9 mouse cellular contexts compared by ENCODE assay signal in the genomic region with DNA sequence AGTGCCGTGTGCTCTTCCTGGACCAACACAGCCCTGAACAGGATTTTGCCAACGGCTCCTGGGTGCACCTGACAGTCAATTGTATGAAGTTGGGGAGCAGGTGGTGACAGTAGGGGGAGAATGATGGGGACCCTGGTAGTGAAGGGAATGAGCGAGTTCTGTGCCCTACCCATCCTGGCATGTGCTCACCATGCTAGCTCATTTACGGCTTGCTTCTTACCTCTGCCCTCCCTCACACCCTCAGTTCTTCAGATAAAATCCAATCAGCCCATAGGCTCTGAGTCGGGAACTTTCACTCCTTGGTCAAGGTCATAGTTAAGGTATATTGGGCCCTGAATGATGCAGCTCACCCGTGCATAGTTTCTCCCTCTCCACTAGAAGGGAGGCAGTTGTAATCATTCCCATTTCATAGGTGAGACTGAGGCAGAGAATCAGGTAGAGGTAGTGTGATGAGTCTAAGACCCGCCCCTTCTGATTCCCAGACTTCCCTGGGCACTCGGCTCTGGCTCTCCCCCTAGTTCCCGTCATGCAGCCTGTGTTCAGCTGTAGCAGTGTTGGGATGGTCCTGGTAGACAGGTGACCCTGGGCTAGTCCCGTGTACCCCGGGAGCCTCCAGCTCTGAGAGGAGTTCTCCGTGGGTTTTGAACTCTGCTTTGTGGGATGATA. TPM values are rescaled to one million over a fixed set of nuclear protein-coding genes. Genes with fewer than 3 reads are reported as not detected.
A peak's percentile ranks its signal among the peaks of the same experiment; 100 is the strongest.
DNase-seq lines count a peak whose midpoint lies in the region; ATAC-seq lines count a peak whose summit lies in the region.
"Had no signal": no experiment of that assay in that cellular context is flagged by ENCODE, and none has a peak within 500 bp of the region (broad histone marks: within the 10 kb centered on the region; RNA-seq: fewer than 3 reads in every experiment).

No protein-coding gene starts in this region.

- peaks cover 8% of the 10 kb centered on the region for H3K4me1 ChIP-seq in heart, embryonic 11.5 days (ENCODE audit: control insufficient read depth, insufficient read depth, low read length)
- H3K4me1 ChIP-seq in embryonic facial prominence, embryonic 12.5 days: peaks cover 30% of the 10 kb centered on the region
- peaks cover 33% of the 10 kb centered on the region for H3K4me1 ChIP-seq in hindbrain, embryonic 14.5 days (replicated peaks; ENCODE audit: control insufficient read depth, insufficient read depth, low read length)
- H3K4me1 ChIP-seq in midbrain, embryonic 12.5 days: peaks cover 40% of the 10 kb centered on the region

- no peaks in the 10 kb centered on the region for H3K9me3 ChIP-seq in heart, embryonic 11.5 days (replicated peaks; ENCODE audit: control insufficient read depth, low read length)
- H3K9me3 ChIP-seq in embryonic facial prominence, embryonic 12.5 days: no peaks in the 10 kb centered on the region
- no peaks in the 10 kb centered on the region for H3K9me3 ChIP-seq in hindbrain, embryonic 14.5 days (ENCODE audit: control insufficient read depth, low read length)
- no peaks in the 10 kb centered on the region for H3K9me3 ChIP-seq in midbrain, embryonic 12.5 days

- intact Hi-C loops in heart, postnatal 10 days (cut with DNase I): loop anchor here (1.0 to 10.0 kb wide), 3 partner anchors 77 to 905 kb away; no protein-coding TSS in a partner anchor

- H3K36me3 ChIP-seq in heart, embryonic 11.5 days (ENCODE audit: control insufficient read depth, insufficient read depth, low read length): peaks cover 2% of the 10 kb centered on the region; the same call in 1 of the 2 replicates
- H3K36me3 ChIP-seq in embryonic facial prominence, embryonic 12.5 days: peaks cover 48% of the 10 kb centered on the region
- H3K36me3 ChIP-seq in hindbrain, embryonic 14.5 days (replicated peaks; ENCODE audit: control insufficient read depth, insufficient read depth): peaks cover 29% of the 10 kb centered on the region
- peaks cover 54% of the 10 kb centered on the region for H3K36me3 ChIP-seq in midbrain, embryonic 12.5 days

- DNase-seq in heart, postnatal 10 days: no peak
- no peak for DNase-seq in hindbrain, embryonic 14.5 days (ENCODE audit: low spot score)
- DNase-seq in spleen, adult 18-20 months: no peak
- no peak for DNase-seq in ovary, postnatal 36 days (ENCODE audit: low spot score)
- DNase-seq in right cerebral cortex, adult 2 months (ENCODE audit: low spot score in 2 of 2): no peak

- no peak for ATAC-seq in heart, embryonic 11.5 days (replicated peaks; ENCODE audit: insufficient number of reproducible peaks, low FRiP score, low TSS enrichment)
- 0 out of 2 replicates have a peak, but pooled peaks have one; percentile 16 for ATAC-seq in embryonic facial prominence, embryonic 12.5 days (ENCODE audit: insufficient number of reproducible peaks, insufficient read depth, low FRiP score, low TSS enrichment)
- peak; percentile 7; the same call in 1 of the 2 replicates for ATAC-seq in hindbrain, embryonic 14.5 days (ENCODE audit: low FRiP score)
- ATAC-seq in midbrain, embryonic 12.5 days (ENCODE audit: low FRiP score, low read depth): peak; percentile 0; the same call in 1 of the 2 replicates

- H3K4me3 ChIP-seq in heart, embryonic 11.5 days (ENCODE audit: low read depth, low read length): peak overlapping the region; percentile 36
- H3K4me3 ChIP-seq in embryonic facial prominence, embryonic 12.5 days: no peak overlapping the region
- H3K4me3 ChIP-seq in hindbrain, embryonic 14.5 days (replicated peaks; ENCODE audit: low read length): no peak overlapping the region
- H3K4me3 ChIP-seq in midbrain, embryonic 12.5 days: no peak overlapping the region

- H3K27me3 ChIP-seq in heart, embryonic 11.5 days (ENCODE audit: control insufficient read depth, insufficient read depth, low read length): no peaks in the 10 kb centered on the region
- no peaks in the 10 kb centered on the region for H3K27me3 ChIP-seq in embryonic facial prominence, embryonic 12.5 days
- no peaks in the 10 kb centered on the region for H3K27me3 ChIP-seq in hindbrain, embryonic 14.5 days (ENCODE audit: control insufficient read depth, insufficient read depth, low read length)
- no peaks in the 10 kb centered on the region for H3K27me3 ChIP-seq in midbrain, embryonic 12.5 days

- WGBS in heart, embryonic 11.5 days (ENCODE audit: insufficient replicate concordance): 52% methylated on average over 12 of the region's 12 CpGs
- WGBS in embryonic facial prominence, embryonic 12.5 days: 59% methylated on average over 12 of the region's 12 CpGs
- WGBS in hindbrain, embryonic 14.5 days: 61% methylated on average over 12 of the region's 12 CpGs
- WGBS in midbrain, embryonic 12.5 days: 58% methylated on average over 12 of the region's 12 CpGs

- peak overlapping the region; percentile 58 for H3K4me2 ChIP-seq in heart, embryonic 11.5 days
- H3K4me2 ChIP-seq in embryonic facial prominence, embryonic 12.5 days (replicated peaks): peak overlapping the region; percentile 36; the same call in 1 of the 2 replicates
- H3K4me2 ChIP-seq in hindbrain, embryonic 14.5 days (replicated peaks): peak overlapping the region; percentile 39; the same call in 1 of the 2 replicates
- peak overlapping the region; percentile 27 for H3K4me2 ChIP-seq in midbrain, embryonic 12.5 days (replicated peaks)

- H3K9ac ChIP-seq in heart, embryonic 11.5 days (ENCODE audit: low read depth, low read length): no peak overlapping the region
- H3K9ac ChIP-seq in embryonic facial prominence, embryonic 12.5 days: no peak overlapping the region
- no peak overlapping the region for H3K9ac ChIP-seq in hindbrain, embryonic 14.5 days
- H3K9ac ChIP-seq in midbrain, embryonic 12.5 days (replicated peaks): peak overlapping the region; percentile 32; the same call in 1 of the 2 replicates

- no peak overlapping the region for H3K27ac ChIP-seq in heart, embryonic 11.5 days (ENCODE audit: low read depth, low read length)
- H3K27ac ChIP-seq in embryonic facial prominence, embryonic 12.5 days: no peak overlapping the region
- H3K27ac ChIP-seq in hindbrain, embryonic 14.5 days: no peak overlapping the region
- no peak overlapping the region for H3K27ac ChIP-seq in midbrain, embryonic 12.5 days (replicated peaks)

RNA-seq across cellular contexts. Expression of a gene that starts 8.1 kb away (rescaled TPM):
- polyA plus RNA-seq in heart, embryonic 11.5 days (2014; fragmentation: Nextera tagmentation; extraction: Ambion mirVana): 9.3 and 12.0 TPM in 2 replicates
- total RNA-seq in heart, postnatal 10 days (2021): 1 to 10 TPM; 1.0 to 1.4 TPM
- 79.5 and 84.3 TPM in 2 replicates for polyA plus RNA-seq in embryonic facial prominence, embryonic 12.5 days (2016; fragmentation: Nextera tagmentation; extraction: Ambion mirVana)
- 27.6 and 28.5 TPM in 2 replicates for polyA plus RNA-seq in hindbrain, embryonic 14.5 days (2014; fragmentation: Nextera tagmentation; extraction: Ambion mirVana)
- polyA plus RNA-seq in midbrain, embryonic 12.5 days (2016; fragmentation: Nextera tagmentation; extraction: Ambion mirVana): 86.1 and 99.3 TPM in 2 replicates

RNA-seq across cellular contexts. Expression of a gene that starts 10.1 kb away (rescaled TPM):
- 248 and 295 TPM in 2 replicates for polyA plus RNA-seq in heart, embryonic 11.5 days (2014; fragmentation: Nextera tagmentation; extraction: Ambion mirVana)
- total RNA-seq in heart, postnatal 10 days (2021): 100 to 1,000 TPM; 173 to 178 TPM
- polyA plus RNA-seq in embryonic facial prominence, embryonic 12.5 days (2016; fragmentation: Nextera tagmentation; extraction: Ambion mirVana): 80.2 and 80.4 TPM in 2 replicates
- polyA plus RNA-seq in hindbrain, embryonic 14.5 days (2014; fragmentation: Nextera tagmentation; extraction: Ambion mirVana): 53.0 and 62.6 TPM in 2 replicates
- polyA plus RNA-seq in midbrain, embryonic 12.5 days (2016; fragmentation: Nextera tagmentation; extraction: Ambion mirVana): 37.0 and 45.9 TPM in 2 replicates

RNA-seq across cellular contexts. Expression of a gene that starts 14.6 kb away (rescaled TPM):
- polyA plus RNA-seq in heart, embryonic 11.5 days (2014; fragmentation: Nextera tagmentation; extraction: Ambion mirVana): 1.1 and 1.2 TPM in 2 replicates
- total RNA-seq in heart, postnatal 10 days (2021): 1 to 10 TPM; 1.3 to 1.4 TPM
- 0.41 and 0.51 TPM in 2 replicates for polyA plus RNA-seq in embryonic facial prominence, embryonic 12.5 days (2016; fragmentation: Nextera tagmentation; extraction: Ambion mirVana)
- 0.15 and 0.26 TPM in 2 replicates for polyA plus RNA-seq in hindbrain, embryonic 14.5 days (2014; fragmentation: Nextera tagmentation; extraction: Ambion mirVana)
- polyA plus RNA-seq in midbrain, embryonic 12.5 days (2016; fragmentation: Nextera tagmentation; extraction: Ambion mirVana): 0.18 TPM in 1 of 2 replicates, not detected in the other

RNA-seq across cellular contexts. Expression of a gene that starts 30.9 kb away (rescaled TPM):
- 2.6 and 2.7 TPM in 2 replicates for polyA plus RNA-seq in heart, embryonic 11.5 days (2014; fragmentation: Nextera tagmentation; extraction: Ambion mirVana)
- total RNA-seq in heart, postnatal 10 days (2021): 1 to 10 TPM; 1.8 to 2.8 TPM
- polyA plus RNA-seq in embryonic facial prominence, embryonic 12.5 days (2016; fragmentation: Nextera tagmentation; extraction: Ambion mirVana): 0.95 and 1.1 TPM in 2 replicates
- polyA plus RNA-seq in hindbrain, embryonic 14.5 days (2014; fragmentation: Nextera tagmentation; extraction: Ambion mirVana): 3.7 and 5.5 TPM in 2 replicates
- polyA plus RNA-seq in midbrain, embryonic 12.5 days (2016; fragmentation: Nextera tagmentation; extraction: Ambion mirVana): 1.2 TPM in 2 replicates
- total RNA-seq: megakaryocyte progenitor cell, adult 5-6 weeks had no signal
